Mouse (Mus musculus): ENCODE results near the gene Tmem100. TPM values are rescaled to one million over a fixed set of nuclear protein-coding genes. Genes with fewer than 3 reads are reported as not detected.

Tmem100 gene
- total and polyA plus RNA-seq, 2 experiments from 2014 or later, result 12.6 to 18.3 TPM

DNA sequence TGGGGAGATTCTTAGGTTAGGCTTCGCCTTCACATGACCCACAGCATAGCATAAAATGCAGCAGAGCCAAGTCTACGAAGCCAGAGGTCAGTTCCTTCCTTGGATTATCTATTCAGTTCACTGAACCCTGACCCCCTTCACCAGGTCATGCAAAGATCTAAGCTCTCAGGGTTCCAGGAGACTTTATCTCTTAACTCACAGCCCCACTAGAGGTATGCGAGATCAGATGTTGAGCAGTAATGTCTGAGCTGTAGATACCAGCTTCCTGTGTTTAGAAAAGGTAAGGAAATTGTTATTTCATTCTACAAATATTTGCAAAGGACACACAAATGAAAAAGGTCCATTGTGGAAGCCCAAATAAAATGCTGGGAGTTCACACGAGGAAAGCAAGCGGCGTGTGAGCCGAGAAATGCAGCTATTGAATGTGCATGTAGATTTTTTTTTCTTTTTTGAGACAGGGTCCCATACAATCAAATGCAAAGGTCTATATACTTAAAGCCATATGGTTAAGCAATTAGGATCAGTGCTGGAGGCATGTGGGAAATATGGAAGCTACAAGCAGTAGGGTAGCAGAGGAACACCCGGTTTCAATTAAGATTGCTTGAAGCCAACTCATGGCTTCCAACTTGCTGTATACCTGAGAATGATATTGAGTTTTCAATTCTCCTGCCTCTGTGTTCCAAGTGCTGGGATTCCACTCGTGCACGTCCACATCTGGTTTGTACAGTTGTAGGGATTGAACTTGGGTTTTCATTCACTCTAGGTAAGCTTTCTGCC lies 51.9 kb downstream of the Tmem100 start:
- TF ChIP-seq CTCF (IDR thresholded peaks at IDR 0.05; ENCODE audit: low read depth), result no peak
- Histone ChIP-seq H3K4me1 (ENCODE audit: control insufficient read depth, insufficient read depth) (no peaks in the 10 kb centered on the region), H3K36me3 (replicated peaks; ENCODE audit: control insufficient read depth, insufficient read depth, low read length) (no peaks in the 10 kb centered on the region), H3K9ac (replicated peaks; ENCODE audit: low read depth, low read length) (no peak overlapping the region), H3K9me3 (replicated peaks; ENCODE audit: control insufficient read depth, low read length) (no peaks in the 10 kb centered on the region), H3K27me3 (ENCODE audit: control insufficient read depth, insufficient read depth, low read length) (no peaks in the 10 kb centered on the region), H3K27ac (ENCODE audit: low read depth) (no peak overlapping the region), H3K4me3 (ENCODE audit: low read depth, low read length) (no peak overlapping the region), H3K4me2 (ENCODE audit: low read depth, low read length) (no peak overlapping the region)
- DNase-seq (ENCODE audit: low spot score), result no peak
- no peak for ATAC-seq (ENCODE audit: insufficient read depth, low read depth)
- WGBS, result 73% methylated on average over 10 of the region's 10 CpGs

GRCm38 (mm10) chr11:90083042-90083441 lies 52.9 kb downstream of the Tmem100 start:
- ATAC-seq (ENCODE audit: insufficient read depth, low read depth), result no peak
- Histone ChIP-seq H3K36me3 (replicated peaks; ENCODE audit: control insufficient read depth, insufficient read depth, low read length) (no peaks in the 10 kb centered on the region), H3K27ac (ENCODE audit: low read depth) (no peak overlapping the region), H3K4me3 (ENCODE audit: low read depth, low read length) (no peak overlapping the region), H3K9me3 (replicated peaks; ENCODE audit: control insufficient read depth, low read length) (no peaks in the 10 kb centered on the region), H3K27me3 (ENCODE audit: control insufficient read depth, insufficient read depth, low read length) (no peaks in the 10 kb centered on the region), H3K4me2 (ENCODE audit: low read depth, low read length) (no peak overlapping the region), H3K4me1 (ENCODE audit: control insufficient read depth, insufficient read depth) (0 out of 2 replicates have a peak, but pooled peaks cover under 1% of the 10 kb centered on the region), H3K9ac (replicated peaks; ENCODE audit: low read depth, low read length) (no peak overlapping the region)
- no peak for DNase-seq (ENCODE audit: low spot score)
- 77% methylated on average over 3 of the region's 3 CpGs for WGBS
- no peak for TF ChIP-seq CTCF (IDR thresholded peaks at IDR 0.05; ENCODE audit: low read depth)
- no peak for TF ChIP-seq EP300 (IDR thresholded peaks at IDR 0.05; ENCODE audit: low read depth)

DNA sequence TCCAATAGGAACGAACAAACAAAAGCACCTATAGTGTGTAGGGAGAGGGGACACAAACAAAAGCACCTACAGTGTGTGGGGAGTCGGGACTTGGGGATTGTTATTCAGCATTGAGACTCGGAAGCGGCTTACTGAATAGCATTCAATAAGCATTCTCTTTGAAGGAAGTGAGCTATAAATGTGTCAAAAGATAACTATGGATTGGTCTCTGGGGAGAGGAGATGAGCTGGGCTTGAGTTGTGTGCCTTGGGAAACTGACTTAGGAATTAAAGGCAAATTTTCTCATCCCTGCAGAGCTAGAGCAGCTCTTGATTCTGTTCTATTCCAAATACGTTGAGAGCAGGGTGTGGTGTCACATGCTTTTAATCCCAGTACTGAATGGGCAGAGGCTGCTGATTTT lies 54.0 kb downstream of the Tmem100 start:
- DNase-seq (ENCODE audit: low spot score), result no peak
- no peaks in the 10 kb centered on the region for H3K27me3 ChIP-seq (ENCODE audit: control insufficient read depth, insufficient read depth, low read length)
- no peak overlapping the region for H3K9ac ChIP-seq (replicated peaks; ENCODE audit: low read depth, low read length)
- H3K27ac ChIP-seq (ENCODE audit: low read depth), result no peak overlapping the region
- H3K4me3 ChIP-seq (ENCODE audit: low read depth, low read length), result no peak overlapping the region
- no peaks in the 10 kb centered on the region for H3K9me3 ChIP-seq (replicated peaks; ENCODE audit: control insufficient read depth, low read length)
- no peaks in the 10 kb centered on the region for H3K36me3 ChIP-seq (replicated peaks; ENCODE audit: control insufficient read depth, insufficient read depth, low read length)
- ATAC-seq (ENCODE audit: insufficient read depth, low read depth), result no peak
- 0 out of 2 replicates have a peak, but pooled peaks cover 5% of the 10 kb centered on the region for H3K4me1 ChIP-seq (ENCODE audit: control insufficient read depth, insufficient read depth)
- 52% methylated on average over 5 of the region's 5 CpGs for WGBS
- TF ChIP-seq CTCF (IDR thresholded peaks at IDR 0.05; ENCODE audit: low read depth) (no peak), EP300 (IDR thresholded peaks at IDR 0.05; ENCODE audit: low read depth) (no peak)
- no peak overlapping the region for H3K4me2 ChIP-seq (ENCODE audit: low read depth, low read length)

Other genes starting within 250 kb of the Tmem100 start
- 5.1 and 5.6 TPM in 2 replicates for gene Pctp, start 27.5 kb upstream of the Tmem100 start, total RNA-seq (2014; rRNA removed; ENCODE audit: low replicate concordance)
- 5.7 and 6.5 TPM in 2 replicates for gene Pctp, start 27.5 kb upstream of the Tmem100 start, polyA plus RNA-seq (2015; fragmentation: Nextera tagmentation; extraction: Ambion mirVana)
- 30.5 and 37.3 TPM in 2 replicates for gene Gm45716, start 157.3 kb downstream of the Tmem100 start, total RNA-seq (2014; rRNA removed; ENCODE audit: low replicate concordance)
- 133 TPM in 2 replicates for gene Gm45716, start 157.3 kb downstream of the Tmem100 start, polyA plus RNA-seq (2015; fragmentation: Nextera tagmentation; extraction: Ambion mirVana)
- gene Mmd, start 219.1 kb downstream of the Tmem100 start, total RNA-seq (2014; rRNA removed; ENCODE audit: low replicate concordance), result 58.7 and 78.1 TPM in 2 replicates
- gene Mmd, start 219.1 kb downstream of the Tmem100 start, polyA plus RNA-seq (2015; fragmentation: Nextera tagmentation; extraction: Ambion mirVana), result 62.0 and 62.6 TPM in 2 replicates